Comparison of ENCODE assay signal across 21 mouse cellular contexts in the genomic region with DNA sequence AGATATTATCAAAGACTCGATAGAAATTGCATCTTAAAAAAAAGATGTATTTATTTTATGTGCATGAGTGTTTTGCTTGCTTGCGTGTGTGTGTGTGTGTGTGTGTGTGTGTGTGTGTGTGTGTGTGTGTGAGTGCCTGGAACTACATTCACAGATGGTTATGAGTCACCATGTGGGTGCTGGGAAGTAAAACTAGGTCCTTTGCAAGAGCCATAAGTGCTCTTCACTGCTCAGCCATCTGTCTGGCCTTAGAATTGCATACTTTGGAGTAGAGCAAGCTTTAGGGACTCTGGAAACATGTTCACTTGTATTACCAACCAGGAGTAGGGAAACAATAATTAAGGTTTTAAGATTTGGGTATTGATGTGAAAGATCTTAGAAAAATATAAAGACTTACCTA. TPM values are rescaled to one million over a fixed set of nuclear protein-coding genes. Genes with fewer than 3 reads are reported as not detected.
A peak's percentile ranks its signal among the peaks of the same experiment; 100 is the strongest.
DNase-seq lines count a peak whose midpoint lies in the region; TF ChIP-seq lines count a peak whose summit lies in the region.
"Had no signal": no experiment of that assay in that cellular context is flagged by ENCODE, and none has a peak within 500 bp of the region (broad histone marks: within the 10 kb centered on the region; RNA-seq: fewer than 3 reads in every experiment).

No protein-coding gene starts in this region.

- peak; percentile 71 for DNase-seq in layer of hippocampus, adult 9-11 months
- DNase-seq in layer of hippocampus, adult 9-10 months (ENCODE audit: low spot score), result no peak
- DNase-seq in right cerebral cortex, adult 18-20 months, result peak; percentile 70
- DNase-seq in right cerebral cortex, postnatal 25 days, result no peak
- DNase-seq in telencephalon, adult 2 months (ENCODE audit: low read depth, low spot score), result peak; percentile 66
- no peak for DNase-seq in lung, adult 2 months
- DNase-seq: adrenal gland, adult 2 months; adrenal gland, postnatal 10 days; adrenal gland, postnatal 25 days; cerebellum, adult 11-12 months; cerebellum, adult 2 months; cerebellum, adult 9-10 months; cerebellum, postnatal 25 days had no signal

- TF ChIP-seq CTCF in lung, adult 2 months (IDR thresholded peaks at IDR 0.05; ENCODE audit: insufficient read depth, low read length), result no peak

- no peaks in the 10 kb centered on the region for H3K4me1 ChIP-seq in lung, adult 2 months (ENCODE audit: control insufficient read depth, insufficient read depth, low read length)
- H3K4me1 ChIP-seq: embryonic facial prominence, embryonic 10.5 days; embryonic facial prominence, embryonic 12.5 days; forebrain, embryonic 15.5 days had no signal

- 88% methylated on average over 2 of the region's 2 CpGs for WGBS in lung, adult 2 months

- TF ChIP-seq POLR2A in lung, adult 2 months (IDR thresholded peaks at IDR 0.05; ENCODE audit: borderline replicate concordance, extremely low read depth, low read depth, low read length), result no peak

- H3K4me3 ChIP-seq in lung, adult 2 months (replicated peaks; ENCODE audit: extremely low read depth, low read depth, low read length), result no peak overlapping the region
- H3K4me3 ChIP-seq: embryonic facial prominence, embryonic 10.5 days; embryonic facial prominence, embryonic 12.5 days; forebrain, embryonic 13.5 days; forebrain, embryonic 15.5 days had no signal

RNA-seq across cellular contexts. Expression of a gene that starts 22.4 kb away (rescaled TPM):
- 0.90 and 1.3 TPM in 2 replicates for polyA plus RNA-seq in lung, adult 2 months (2012; rRNA removed)

RNA-seq across cellular contexts. Expression of a gene that starts 48.9 kb away (rescaled TPM):
- polyA plus RNA-seq in lung, adult 2 months (2012; rRNA removed), result not detected in 2 replicates
- polyA plus RNA-seq: adrenal gland, adult 2 months; C2C12; cerebellum, adult 2 months; cortical plate, adult 2 months; embryonic facial prominence, embryonic 10.5 days; embryonic facial prominence, embryonic 12.5 days; embryonic facial prominence, embryonic 14.5 days; forebrain, embryonic 11.5 days; forebrain, embryonic 13.5 days; forebrain, embryonic 15.5 days had no signal

Comparison
In these comparisons a context has a peak if more than half of its experiments do, and no peak if none do; other contexts are left out.
1. DNase-seq: peak in layer of hippocampus, adult 9-11 months (single experiment), right cerebral cortex, adult 18-20 months (single experiment) and telencephalon, adult 2 months (single experiment); none in layer of hippocampus, adult 9-10 months (single experiment), right cerebral cortex, postnatal 25 days (single experiment) and lung, adult 2 months (single experiment).